Mouse (Mus musculus): ENCODE results near the gene Tomm34. TPM values are rescaled to one million over a fixed set of nuclear protein-coding genes. Genes with fewer than 3 reads are reported as not detected.

The Tomm34 gene
- polyA plus RNA-seq (2016; fragmentation: Nextera tagmentation; extraction: Ambion mirVana) = 58.3 and 64.3 TPM in 2 replicates

GRCm38 (mm10) chr2:164070765-164071436 is at the start of gene Tomm34:
Tomm34 (minus strand) TSS chr2:164071169.
- peaks cover 20% of the 10 kb centered on the region for H3K36me3 ChIP-seq
- H3K4me3 ChIP-seq = peak within 1 kb of the TSS; percentile 97
- peaks cover 39% of the 10 kb centered on the region for H3K4me1 ChIP-seq (replicated peaks)
- no peaks in the 10 kb centered on the region for H3K27me3 ChIP-seq (ENCODE audit: insufficient read depth, poor library complexity, severe bottlenecking)
- H3K9me3 ChIP-seq = no peaks in the 10 kb centered on the region
- peak; percentile 98 for DNase-seq (ENCODE audit: low spot score)
- WGBS = 1% methylated on average over 55 of the region's 55 CpGs
- peak within 1 kb of the TSS; percentile 92 for H3K27ac ChIP-seq

- H3K4me3 ChIP-seq = no peak overlapping the region
- peaks cover 78% of the 10 kb centered on the region for H3K36me3 ChIP-seq
- no peaks in the 10 kb centered on the region for H3K4me1 ChIP-seq (replicated peaks)
- no peak overlapping the region for H3K27ac ChIP-seq
- 96% methylated on average over 6 of the region's 6 CpGs for WGBS
- no peaks in the 10 kb centered on the region for H3K27me3 ChIP-seq (ENCODE audit: insufficient read depth, poor library complexity, severe bottlenecking)
- no peak for DNase-seq (ENCODE audit: low spot score)
- no peaks in the 10 kb centered on the region for H3K9me3 ChIP-seq
These were observed 48.5 kb upstream of the Tomm34 start for GRCm38 (mm10) chr2:164119503-164119902.

- WGBS = 86% methylated on average over 10 of the region's 10 CpGs
These were observed 44.6 kb upstream of the Tomm34 start for GRCm38 (mm10) chr2:164115531-164115930.

GRCm38 (mm10) chr2:164114051-164114450 is 43.1 kb upstream of the Tomm34 start:
- WGBS = 89% methylated on average over 6 of the region's 6 CpGs
- Histone ChIP-seq H3K27me3 (ENCODE audit: insufficient read depth, poor library complexity, severe bottlenecking) (no peaks in the 10 kb centered on the region), H3K9me3 (no peaks in the 10 kb centered on the region), H3K36me3 (peaks cover 66% of the 10 kb centered on the region), H3K4me3 (no peak overlapping the region), H3K4me1 (replicated peaks) (no peaks in the 10 kb centered on the region), H3K27ac (no peak overlapping the region)
- no peak for DNase-seq (ENCODE audit: low spot score)

More at GRCm38 (mm10) chr2:164115531-164115930, 44.6 kb upstream of the Tomm34 start:
- no peaks in the 10 kb centered on the region for H3K4me1 ChIP-seq (replicated peaks)
- peaks cover 71% of the 10 kb centered on the region for H3K36me3 ChIP-seq
- no peak for DNase-seq (ENCODE audit: low spot score)
- no peak overlapping the region for H3K27ac ChIP-seq
- no peaks in the 10 kb centered on the region for H3K27me3 ChIP-seq (ENCODE audit: insufficient read depth, poor library complexity, severe bottlenecking)
- H3K4me3 ChIP-seq = no peak overlapping the region
- H3K9me3 ChIP-seq = no peaks in the 10 kb centered on the region

- WGBS = 91% methylated on average over 8 of the region's 8 CpGs
- Histone ChIP-seq H3K9me3 (no peaks in the 10 kb centered on the region), H3K27ac (no peak overlapping the region), H3K4me3 (no peak overlapping the region), H3K27me3 (ENCODE audit: insufficient read depth, poor library complexity, severe bottlenecking) (no peaks in the 10 kb centered on the region), H3K4me1 (replicated peaks) (0 out of 2 replicates have a peak, but pooled peaks cover 3% of the 10 kb centered on the region), H3K36me3 (peaks cover 72% of the 10 kb centered on the region)
- no peak for DNase-seq (ENCODE audit: low spot score)
These were observed 40.6 kb upstream of the Tomm34 start for GRCm38 (mm10) chr2:164111546-164111945.

GRCm38 (mm10) chr2:164108501-164108900 is 37.5 kb upstream of the Tomm34 start:
- 82% methylated on average over 4 of the region's 4 CpGs for WGBS
- no peak for DNase-seq (ENCODE audit: low spot score)
- H3K27me3 ChIP-seq (ENCODE audit: insufficient read depth, poor library complexity, severe bottlenecking) = no peaks in the 10 kb centered on the region
- no peak overlapping the region for H3K4me3 ChIP-seq
- 0 out of 2 replicates have a peak, but pooled peaks cover 3% of the 10 kb centered on the region for H3K4me1 ChIP-seq (replicated peaks)
- no peaks in the 10 kb centered on the region for H3K9me3 ChIP-seq
- peaks cover 74% of the 10 kb centered on the region for H3K36me3 ChIP-seq
- no peak overlapping the region for H3K27ac ChIP-seq

- H3K27ac ChIP-seq = 0 out of 2 replicates have a peak overlapping the region, but pooled peaks have one; percentile 35
- WGBS = 78% methylated on average over 16 of the region's 16 CpGs
- no peak for DNase-seq (ENCODE audit: low spot score)
- H3K27me3 ChIP-seq (ENCODE audit: insufficient read depth, poor library complexity, severe bottlenecking) = no peaks in the 10 kb centered on the region
- H3K36me3 ChIP-seq = peaks cover 79% of the 10 kb centered on the region
- 0 out of 2 replicates have a peak, but pooled peaks cover 3% of the 10 kb centered on the region for H3K4me1 ChIP-seq (replicated peaks)
- H3K9me3 ChIP-seq = no peaks in the 10 kb centered on the region
- H3K4me3 ChIP-seq = no peak overlapping the region
These were observed 36.3 kb upstream of the Tomm34 start for GRCm38 (mm10) chr2:164107125-164107874.

- 86% methylated on average over 14 of the region's 14 CpGs for WGBS
- H3K36me3 ChIP-seq = peaks cover 79% of the 10 kb centered on the region
- H3K4me3 ChIP-seq = no peak overlapping the region
- H3K9me3 ChIP-seq = no peaks in the 10 kb centered on the region
- no peaks in the 10 kb centered on the region for H3K27me3 ChIP-seq (ENCODE audit: insufficient read depth, poor library complexity, severe bottlenecking)
- no peak overlapping the region for H3K27ac ChIP-seq
- H3K4me1 ChIP-seq (replicated peaks) = 0 out of 2 replicates have a peak, but pooled peaks cover 3% of the 10 kb centered on the region
- DNase-seq (ENCODE audit: low spot score) = no peak
These were observed 35.5 kb upstream of the Tomm34 start for GRCm38 (mm10) chr2:164106287-164107035.

GRCm38 (mm10) chr2:164103501-164103900 is 32.5 kb upstream of the Tomm34 start:
- Histone ChIP-seq H3K36me3 (peaks cover 88% of the 10 kb centered on the region), H3K27ac (no peak overlapping the region), H3K27me3 (ENCODE audit: insufficient read depth, poor library complexity, severe bottlenecking) (no peaks in the 10 kb centered on the region), H3K9me3 (no peaks in the 10 kb centered on the region), H3K4me3 (no peak overlapping the region), H3K4me1 (replicated peaks) (0 out of 2 replicates have a peak, but pooled peaks cover 3% of the 10 kb centered on the region)
- peak; percentile 43 for DNase-seq (ENCODE audit: low spot score)
- WGBS = 43% methylated on average over 4 of the region's 4 CpGs

GRCm38 (mm10) chr2:164102366-164102765 is 31.4 kb upstream of the Tomm34 start:
- 84% methylated on average over 3 of the region's 3 CpGs for WGBS
- Histone ChIP-seq H3K27ac (no peak overlapping the region), H3K9me3 (no peaks in the 10 kb centered on the region), H3K36me3 (peaks cover 92% of the 10 kb centered on the region), H3K4me1 (replicated peaks) (0 out of 2 replicates have a peak, but pooled peaks cover 3% of the 10 kb centered on the region), H3K27me3 (ENCODE audit: insufficient read depth, poor library complexity, severe bottlenecking) (no peaks in the 10 kb centered on the region), H3K4me3 (no peak overlapping the region)
- no peak for DNase-seq (ENCODE audit: low spot score)

- 95% methylated on average over 1 of the region's 1 CpGs for WGBS
- DNase-seq (ENCODE audit: low spot score) = no peak
- Histone ChIP-seq H3K4me1 (replicated peaks) (no peaks in the 10 kb centered on the region), H3K4me3 (no peak overlapping the region), H3K9me3 (no peaks in the 10 kb centered on the region), H3K27ac (no peak overlapping the region), H3K27me3 (ENCODE audit: insufficient read depth, poor library complexity, severe bottlenecking) (no peaks in the 10 kb centered on the region), H3K36me3 (peaks cover 88% of the 10 kb centered on the region)
These were observed 31.0 kb upstream of the Tomm34 start for GRCm38 (mm10) chr2:164101936-164102335.

GRCm38 (mm10) chr2:164098603-164099250 is 27.8 kb upstream of the Tomm34 start:
- no peak for DNase-seq (ENCODE audit: low spot score)
- Histone ChIP-seq H3K4me3 (no peak overlapping the region), H3K9me3 (no peaks in the 10 kb centered on the region), H3K36me3 (peaks cover 82% of the 10 kb centered on the region), H3K27me3 (ENCODE audit: insufficient read depth, poor library complexity, severe bottlenecking) (no peaks in the 10 kb centered on the region), H3K27ac (no peak overlapping the region), H3K4me1 (replicated peaks) (no peaks in the 10 kb centered on the region)
- WGBS = 93% methylated on average over 11 of the region's 11 CpGs
